Mouse (Mus musculus) erythroid progenitor cell, adult 5-6 weeks (primary cell): Measurements from ENCODE around the gene Tceanc. TPM values are rescaled to one million over a fixed set of nuclear protein-coding genes. Genes with fewer than 3 reads are reported as not detected.
A peak's percentile ranks its signal among the peaks of the same experiment; 100 is the strongest.
"Not testable (repeated sequence)": the region's sequence is repeated elsewhere in the genome, so short reads cannot be mapped to it uniquely, and the experiment has no call there.

Experiments
- ATAC-seq: replicated peaks from 2 replicates; pipeline ENCODE4 v1.8.0; 2016; ENCODE audit warnings: moderate number of reproducible peaks, mild to moderate bottlenecking, moderate TSS enrichment, inconsistent platforms; ENCODE audit not compliant: poor library complexity, low FRiP score, severe bottlenecking
- total RNA-seq, 2 experiments: library from RNA; stranded (forward) in 1 of 2; stranded (reverse) in 1 of 2; fragments of 150-400 nt in 1 of 2; fragments of 186-747, 209-891 nt in 1 of 2; gene quantifications; 2 replicates each; pipeline versions ENCODE4 v1.2.3 to v1.2.4; 2015 to 2017; ENCODE audit warnings: low replicate concordance in 2 of 2

Tceanc gene
- total RNA-seq (2015; ENCODE audit: low replicate concordance) (3.4 and 5.4 TPM in 2 replicates), total RNA-seq (2017; ENCODE audit: low replicate concordance) (3.7 and 9.0 TPM in 2 replicates)

- ATAC-seq = no peak
Observed at GRCm38 (mm10) chrX:166518345-166518744, at the start of gene Tceanc. Tceanc (minus strand) TSS chrX:166518567.

GRCm38 (mm10) chrX:166565983-166566382 is 47.6 kb upstream of the Tceanc start:
- ATAC-seq = no peak

- no peak for ATAC-seq
Observed at GRCm38 (mm10) chrX:166565401-166565800, 47.0 kb upstream of the Tceanc start.

GRCm38 (mm10) chrX:166564900-166565299 is 46.5 kb upstream of the Tceanc start:
- no peak for ATAC-seq

GRCm38 (mm10) chrX:166559333-166559732 is 41.0 kb upstream of the Tceanc start:
- ATAC-seq = no peak

- ATAC-seq = no peak
Observed at GRCm38 (mm10) chrX:166552355-166552754, 34.0 kb upstream of the Tceanc start.

GRCm38 (mm10) chrX:166546495-166546894 is 28.1 kb upstream of the Tceanc start:
- ATAC-seq = no peak

GRCm38 (mm10) chrX:166535138-166535537 is 16.8 kb upstream of the Tceanc start:
- ATAC-seq = no peak

GRCm38 (mm10) chrX:166533432-166533831 is 15.1 kb upstream of the Tceanc start:
- ATAC-seq = no peak

- ATAC-seq = no peak
Observed at GRCm38 (mm10) chrX:166531671-166532070, 13.3 kb upstream of the Tceanc start.

- ATAC-seq = no peak
Observed at GRCm38 (mm10) chrX:166528126-166528525, 9.8 kb upstream of the Tceanc start.

GRCm38 (mm10) chrX:166525637-166526315 is 7.4 kb upstream of the Tceanc start:
- no peak for ATAC-seq

GRCm38 (mm10) chrX:166520782-166521181 is 2.4 kb upstream of the Tceanc start:
- no peak for ATAC-seq

GRCm38 (mm10) chrX:166516631-166517030 is 1.7 kb downstream of the Tceanc start:
- no peak for ATAC-seq

- ATAC-seq = no peak
Observed at GRCm38 (mm10) chrX:166515923-166516322, 2.4 kb downstream of the Tceanc start.

GRCm38 (mm10) chrX:166514035-166514434 is 4.3 kb downstream of the Tceanc start:
- not testable (repeated sequence) for ATAC-seq

- no peak for ATAC-seq
Observed at GRCm38 (mm10) chrX:166512071-166512470, 6.3 kb downstream of the Tceanc start.

GRCm38 (mm10) chrX:166511107-166511506 is 7.3 kb downstream of the Tceanc start:
- ATAC-seq = no peak

GRCm38 (mm10) chrX:166509761-166510738 is 8.3 kb downstream of the Tceanc start:
- ATAC-seq = peak; percentile 98

GRCm38 (mm10) chrX:166504421-166504820 is 13.9 kb downstream of the Tceanc start:
- no peak for ATAC-seq
